Mouse (Mus musculus): ENCODE measurements at regions not wholly inside any gene's neighbourhood (a gene's known extent, or its start where the extent isn't known, plus 50 kb on each side); places are given as distances from the start of the nearest gene placed in this dataset.

GRCm38 (mm10) chr8:8376791-8377190, 284.3 kb downstream of the Efnb2 start:
- DNase-seq, result no peak

DNA sequence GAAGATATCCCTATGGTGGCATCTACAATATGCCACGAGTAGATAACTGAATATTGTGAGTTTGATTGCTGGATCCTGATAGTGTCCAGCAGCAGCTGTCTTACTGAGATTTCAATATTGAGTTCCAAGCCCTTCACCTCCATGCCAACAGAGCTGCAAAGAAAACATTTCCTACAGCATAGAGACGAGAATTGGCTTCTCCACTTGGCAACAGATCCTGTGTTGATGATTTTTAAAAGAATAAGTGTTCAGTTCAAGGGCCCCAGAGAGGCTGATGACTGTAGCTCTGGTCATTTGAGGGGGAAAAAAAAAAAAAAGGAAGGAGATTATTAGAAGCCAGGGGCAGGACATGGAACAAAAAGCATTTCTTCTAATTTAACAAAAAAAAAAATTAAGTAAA, 284.7 kb downstream of the Efnb2 start:
- DNase-seq, result no peak

DNA sequence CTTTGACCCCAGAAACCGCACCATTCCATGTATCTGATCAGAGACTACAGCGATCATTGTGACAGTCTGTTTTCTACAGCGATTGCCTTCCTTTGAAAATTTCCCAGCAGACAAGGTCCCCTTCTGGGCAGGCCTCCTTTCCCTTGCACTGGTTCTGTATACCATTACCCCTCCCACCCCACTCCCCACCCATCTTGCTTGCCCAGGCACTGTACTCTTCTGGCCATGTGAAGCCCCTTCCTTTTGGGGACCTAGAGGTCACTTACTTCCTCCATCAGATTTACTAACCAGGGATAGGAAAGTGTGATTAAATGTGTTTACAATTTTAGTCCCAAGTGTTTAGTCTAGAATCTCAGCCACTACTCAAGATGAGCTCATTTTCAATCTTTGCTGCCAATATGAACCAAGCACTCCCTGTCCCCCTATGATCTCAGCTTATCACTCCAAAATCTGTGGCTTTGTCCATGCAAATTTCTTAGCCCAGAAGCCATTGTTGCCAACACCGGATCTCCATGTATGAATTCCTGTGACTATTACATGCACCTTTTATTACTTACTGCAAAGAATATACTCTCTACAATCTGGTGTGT, 293.7 kb downstream of the Efnb2 start:
- no peak for DNase-seq

DNA sequence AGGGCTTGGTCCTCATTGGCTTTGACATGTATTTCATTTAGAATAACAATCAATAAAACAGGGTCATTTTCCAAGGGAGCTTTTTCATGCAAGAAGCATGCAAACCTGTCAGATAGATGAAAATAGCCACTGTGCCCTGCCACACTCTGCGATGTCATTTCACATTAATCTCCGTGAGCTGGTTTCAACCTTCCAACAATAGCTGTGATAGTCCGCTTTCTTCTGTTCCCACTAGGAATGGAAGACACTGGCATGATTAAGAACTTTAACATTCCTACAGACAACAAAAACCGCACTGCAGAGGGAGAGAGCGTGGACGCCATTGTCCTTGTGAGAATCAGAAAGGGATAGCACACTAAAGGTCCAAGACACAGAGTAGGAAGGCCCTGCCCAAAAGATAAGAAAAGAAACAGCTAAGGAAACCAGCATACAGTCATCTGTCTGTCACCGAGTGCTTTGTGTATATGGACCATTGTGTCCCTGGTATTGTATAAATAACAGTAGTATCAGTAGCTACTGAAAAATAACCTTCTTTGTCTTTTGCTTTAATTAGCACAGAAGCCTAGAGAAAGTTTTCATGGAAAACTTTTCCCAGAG, 299.0 kb downstream of the Efnb2 start:
- no peak for DNase-seq

DNA sequence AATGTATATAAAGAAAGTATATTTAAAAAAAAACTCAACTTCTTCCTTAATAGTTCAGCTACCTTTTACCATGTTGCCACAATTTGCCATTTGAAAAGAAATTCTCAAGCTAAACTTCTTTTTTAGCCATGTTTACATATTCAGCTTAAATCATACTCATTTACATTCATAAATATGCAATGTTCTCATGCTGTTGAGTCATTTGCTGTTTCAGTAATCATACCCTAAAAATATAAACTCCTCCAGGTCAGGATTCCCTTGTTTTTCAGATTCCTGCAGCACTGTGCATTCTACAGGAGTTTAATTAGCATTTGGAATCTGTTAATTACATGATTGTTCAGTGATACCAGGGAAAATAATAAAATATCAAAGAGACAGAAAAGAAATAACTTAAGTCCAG, 300.5 kb downstream of the Efnb2 start:
- DNase-seq, result no peak

- no peak for DNase-seq
These were observed 306.1 kb downstream of the Efnb2 start for GRCm38 (mm10) chr8:8354977-8355376.

DNA sequence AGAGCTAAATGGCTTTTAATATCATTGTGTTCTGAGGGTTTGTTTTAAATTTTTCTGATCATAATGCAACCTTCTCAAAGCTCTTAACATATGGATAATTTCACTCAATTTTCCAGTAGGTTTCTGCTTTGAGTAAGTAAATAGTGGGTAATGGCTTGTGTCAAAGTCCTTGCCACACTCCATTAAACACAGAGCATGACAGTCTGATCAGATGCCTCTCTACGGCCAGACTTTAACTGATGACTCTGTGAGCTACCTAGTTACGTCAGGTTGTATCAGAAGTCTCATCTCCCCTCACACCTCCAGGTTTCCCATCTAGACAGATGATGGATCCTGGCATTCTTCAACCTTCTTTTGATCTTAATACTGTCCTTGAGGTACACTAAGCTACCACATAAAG, 316.4 kb downstream of the Efnb2 start:
- no peak for DNase-seq

DNA sequence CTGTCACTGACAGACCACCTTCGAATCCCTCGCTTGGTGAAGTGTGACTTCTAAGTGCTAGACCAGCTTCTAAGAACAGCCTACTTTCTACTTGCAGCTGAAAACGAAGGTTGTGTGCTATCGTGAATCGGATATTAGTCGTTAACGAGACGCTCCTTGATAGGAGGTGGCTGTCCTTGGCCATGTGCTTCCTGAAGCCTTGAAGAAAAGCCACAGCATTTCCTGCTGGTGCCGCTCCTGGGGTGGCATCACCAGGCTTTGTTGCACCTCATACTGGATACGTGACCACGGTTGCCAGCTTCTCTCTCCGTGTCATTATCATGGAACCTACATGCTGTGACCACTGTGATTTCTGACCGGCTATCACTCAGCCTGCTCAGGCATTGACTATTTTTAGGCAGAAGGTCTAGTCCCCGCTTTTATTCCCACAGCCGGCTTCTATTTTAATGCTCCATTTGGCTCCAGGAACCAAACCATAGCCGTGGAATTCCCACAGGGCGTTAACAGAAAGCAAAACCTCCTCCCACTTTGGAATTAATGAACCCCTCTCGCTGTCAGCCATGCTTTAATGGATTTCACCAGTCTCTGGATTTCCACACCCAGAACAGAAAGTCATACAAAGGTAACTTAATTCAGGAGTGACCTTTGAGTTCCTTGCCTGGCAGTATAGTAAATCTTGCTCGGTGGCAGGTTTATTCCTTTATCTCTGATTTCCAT, 325.6 kb downstream of the Efnb2 start:
- no peak for DNase-seq

DNA sequence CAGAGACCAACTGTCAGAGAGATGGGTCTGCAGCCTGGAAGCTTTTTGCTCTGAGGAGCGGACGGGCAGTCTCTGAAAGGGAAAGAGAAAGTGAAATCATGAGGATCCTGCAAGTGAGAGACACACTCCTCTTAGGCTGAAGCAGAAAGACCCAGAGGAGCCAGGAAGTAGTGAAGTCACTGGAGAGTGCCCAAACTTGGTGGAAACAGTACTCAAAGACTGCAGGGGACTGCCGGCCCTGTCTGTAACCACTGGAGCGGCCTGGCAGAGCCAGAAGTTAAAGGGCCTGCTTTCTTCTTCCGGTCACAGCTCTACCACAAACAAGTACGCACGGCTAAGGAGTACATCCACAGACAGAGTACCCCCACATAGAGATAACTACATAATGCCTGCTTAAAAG, 326.5 kb downstream of the Efnb2 start:
- peak; percentile 23 to 30 for DNase-seq

DNA sequence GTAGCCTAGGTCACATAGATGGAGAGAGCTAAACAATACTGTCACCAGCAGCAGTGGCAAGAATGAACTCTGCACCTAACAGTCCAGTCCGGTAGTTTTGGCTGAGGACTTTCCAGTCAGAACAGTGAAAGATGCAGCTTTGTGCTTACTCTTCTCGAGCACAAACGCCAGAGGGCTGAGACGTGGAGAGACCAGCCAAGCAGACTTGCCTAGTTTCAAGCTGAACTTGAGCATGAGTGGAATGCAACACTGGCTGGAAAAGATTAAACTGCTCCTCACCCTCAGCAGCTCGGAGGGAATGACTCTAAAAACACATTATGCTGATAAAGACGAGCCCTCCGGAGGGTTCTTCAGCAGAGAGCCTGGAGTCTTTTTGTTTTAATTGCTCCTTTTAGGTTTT, 329.8 kb downstream of the Efnb2 start:
- DNase-seq, result no peak

DNA sequence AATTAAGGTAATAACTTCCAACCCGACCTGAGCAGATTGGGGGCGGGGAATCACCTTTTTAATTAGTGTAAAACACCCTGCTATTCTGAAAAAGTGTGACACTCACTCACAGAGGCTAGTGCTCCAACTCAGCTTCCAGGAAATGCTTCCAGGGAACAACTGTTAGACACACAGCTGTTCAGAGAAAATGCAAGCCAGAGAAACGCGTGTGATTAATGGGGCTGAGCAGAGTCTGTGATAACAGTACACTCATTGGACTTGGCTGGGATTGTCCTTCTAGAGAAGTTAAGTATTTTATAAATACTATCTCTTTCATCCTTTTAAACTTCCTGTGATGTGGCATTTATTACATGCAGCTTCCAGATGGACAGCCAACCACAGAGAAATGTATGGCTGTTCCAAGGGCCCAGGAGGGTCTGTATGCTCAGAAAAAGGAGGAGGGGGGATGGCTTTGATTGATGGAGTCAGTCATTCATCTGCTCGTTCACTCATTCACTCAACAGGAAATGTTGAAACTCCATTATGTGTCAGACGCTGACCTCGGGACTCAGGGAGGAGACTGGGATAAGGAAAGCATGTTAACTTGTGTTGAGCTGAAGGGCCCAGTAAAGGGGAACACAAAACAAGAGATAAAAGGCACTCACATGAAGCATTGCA, 332.9 kb downstream of the Efnb2 start:
- peak in 1 of 2 experiments; percentile 10 for DNase-seq

- no peak for DNase-seq
These were observed 334.8 kb downstream of the Efnb2 start for GRCm38 (mm10) chr8:8326066-8326834.

DNA sequence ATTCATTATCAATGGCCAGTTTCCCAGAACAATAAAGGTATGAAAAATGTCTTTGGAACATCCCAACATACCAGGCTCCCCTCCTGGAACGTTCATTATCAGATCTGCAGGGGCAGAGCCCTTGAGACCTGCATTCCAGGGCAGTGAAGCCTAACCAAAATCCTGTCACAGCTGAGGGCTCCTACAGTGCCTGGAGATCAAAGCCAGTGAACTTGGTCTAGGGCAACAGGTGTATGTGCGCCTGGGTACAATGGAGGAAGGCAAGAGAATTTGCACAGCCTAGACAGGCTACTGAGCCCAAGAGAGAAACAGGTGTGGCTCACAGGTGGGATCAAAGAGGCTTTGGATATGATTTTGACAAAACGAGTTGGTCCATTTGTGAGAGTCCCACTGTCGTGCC, 335.6 kb downstream of the Efnb2 start:
- no peak for DNase-seq

DNA sequence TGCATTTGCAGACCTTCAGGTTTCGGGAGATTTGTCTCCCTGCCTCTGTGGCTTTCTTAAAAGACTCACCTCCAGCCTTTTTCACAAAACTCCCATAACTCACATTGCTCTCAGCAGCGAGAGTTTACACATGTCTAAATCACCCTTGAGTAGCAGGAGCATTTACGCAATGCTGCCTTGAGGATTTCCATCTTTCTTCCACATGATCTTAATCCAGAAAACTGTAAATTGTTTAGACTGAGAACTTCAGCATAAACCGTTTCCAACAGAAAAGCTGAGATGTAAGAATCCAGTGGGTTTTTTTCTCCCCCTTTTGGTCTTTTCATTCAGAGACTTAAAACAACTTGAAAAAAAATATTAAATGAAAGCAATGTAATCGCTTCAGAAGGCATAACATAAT, 336.5 kb downstream of the Efnb2 start:
- DNase-seq, result no peak

- DNase-seq, result no peak
These were observed 352.8 kb downstream of the Efnb2 start for GRCm38 (mm10) chr8:8308253-8308652.

GRCm38 (mm10) chr8:8307487-8307886, 353.6 kb downstream of the Efnb2 start:
- DNase-seq, result no peak

DNA sequence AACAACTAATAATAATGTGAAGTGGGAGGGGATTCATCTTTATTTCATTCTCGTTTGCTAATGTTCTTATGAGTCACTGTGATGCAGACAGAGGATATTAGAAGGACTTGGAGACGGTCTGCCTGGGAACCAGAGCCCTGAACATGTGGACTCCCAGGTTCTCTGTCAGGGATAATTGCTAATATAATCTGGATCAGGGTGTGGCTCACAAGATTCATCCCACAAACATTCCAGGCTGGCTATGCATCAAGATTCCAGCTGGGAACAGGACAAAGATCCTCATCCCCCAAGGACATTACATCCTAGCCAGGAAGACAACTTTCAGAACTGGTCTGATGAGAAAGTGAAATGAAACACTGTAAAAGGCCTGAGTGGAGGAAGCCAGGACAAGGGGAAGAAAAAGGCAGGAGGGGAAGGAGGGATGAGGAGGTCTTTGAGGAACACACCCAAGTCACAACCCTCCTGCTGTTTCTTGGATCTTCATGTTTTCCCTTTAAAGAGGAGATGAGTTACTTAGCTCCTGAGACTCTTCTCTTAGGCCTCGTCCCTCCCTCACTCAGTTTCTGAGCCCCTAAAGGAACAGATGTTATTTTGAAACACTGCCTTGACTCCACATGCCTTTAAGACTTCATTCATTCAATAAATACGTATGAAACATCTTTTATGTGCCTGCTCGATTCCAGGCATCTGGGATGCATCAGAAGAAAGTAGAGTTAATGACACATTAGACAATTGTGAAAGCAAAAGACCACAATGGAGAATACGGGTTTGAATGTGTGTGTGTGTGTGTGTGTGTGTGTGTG, 360.9 kb downstream of the Efnb2 start:
- DNase-seq, result no peak

DNA sequence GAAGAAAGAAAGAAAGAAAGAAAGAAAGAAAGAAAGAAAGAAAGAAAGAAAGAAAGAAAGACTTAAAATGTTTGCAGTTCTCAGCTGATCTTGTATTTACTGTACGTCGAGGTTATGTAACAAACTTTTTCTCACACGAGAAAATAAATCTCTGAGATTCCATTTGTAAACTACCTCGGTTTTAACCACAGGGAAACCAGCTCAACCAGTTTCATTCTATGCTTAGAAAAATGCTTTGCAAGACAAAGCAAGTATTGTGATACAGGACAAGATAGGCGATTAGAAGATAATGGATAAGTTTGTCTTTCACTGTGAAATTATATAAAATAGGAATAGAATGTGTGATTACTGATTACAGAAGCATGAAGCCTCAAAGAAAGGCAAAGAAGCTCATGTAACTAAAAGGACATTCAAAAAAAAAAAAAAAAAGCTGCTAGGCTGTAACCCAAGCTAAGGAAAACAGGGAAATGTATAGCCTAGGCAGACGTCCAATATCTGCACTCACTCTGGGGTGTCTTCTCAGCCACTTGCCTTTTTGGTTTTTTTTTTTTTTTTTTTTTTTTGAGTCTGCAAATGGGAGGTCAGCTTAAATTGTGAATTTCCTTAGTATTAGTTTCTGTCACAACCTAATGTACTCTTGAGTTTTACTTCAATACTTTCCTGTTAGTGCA, 368.3 kb downstream of the Efnb2 start:
- DNase-seq, result no peak

- no peak for DNase-seq
These were observed 375.2 kb downstream of the Efnb2 start for GRCm38 (mm10) chr8:8285876-8286275.

GRCm38 (mm10) chr8:8274987-8275386, 386.1 kb downstream of the Efnb2 start:
- DNase-seq, result no peak

GRCm38 (mm10) chr8:8274211-8274641, 386.8 kb downstream of the Efnb2 start:
- no peak for DNase-seq

DNA sequence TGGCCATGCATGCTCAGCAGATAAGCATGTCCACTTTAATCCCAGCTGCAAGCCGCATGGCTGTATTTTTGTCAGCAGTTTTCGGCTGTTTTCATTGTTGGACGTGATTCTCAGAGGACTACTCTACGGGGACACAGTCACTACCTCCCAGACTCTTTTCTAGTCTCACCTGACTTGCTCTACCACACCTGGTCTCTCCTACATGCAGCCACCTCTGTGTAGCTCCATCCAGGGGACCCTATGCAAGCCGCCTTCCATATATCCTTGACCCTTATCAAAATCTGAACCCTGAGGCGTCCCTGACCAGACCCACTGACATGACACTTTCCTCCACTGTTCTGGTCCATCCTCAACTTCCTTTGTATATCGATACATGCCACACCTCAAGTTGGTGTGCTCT, 402.2 kb downstream of the Efnb2 start:
- no peak for DNase-seq

Measured in kidney, adult 8-10 months (tissue).